Mouse (Mus musculus): Measurements from ENCODE around the gene Vps52.
"Not testable (repeated sequence)": the region's sequence is repeated elsewhere in the genome, so short reads cannot be mapped to it uniquely, and the experiment has no call there.

- not testable (repeated sequence) for TF ChIP-seq CTCF (conservative IDR thresholded peaks at IDR 0.05; ENCODE audit: low read length); POU5F1 (IDR thresholded peaks at IDR 0.05; ENCODE audit: borderline replicate concordance, low read length); NANOG (IDR thresholded peaks at IDR 0.05; ENCODE audit: borderline replicate concordance, low read length)
Observed at GRCm38 (mm10) chr17:34000796-34001195, 45.2 kb downstream of the Vps52 start.
